Mouse (Mus musculus): ENCODE results near the gene Epha6. TPM values are rescaled to one million over a fixed set of nuclear protein-coding genes. Genes with fewer than 3 reads are reported as not detected.

Epha6 gene
- polyA plus RNA-seq, 1 experiment = not detected

DNA sequence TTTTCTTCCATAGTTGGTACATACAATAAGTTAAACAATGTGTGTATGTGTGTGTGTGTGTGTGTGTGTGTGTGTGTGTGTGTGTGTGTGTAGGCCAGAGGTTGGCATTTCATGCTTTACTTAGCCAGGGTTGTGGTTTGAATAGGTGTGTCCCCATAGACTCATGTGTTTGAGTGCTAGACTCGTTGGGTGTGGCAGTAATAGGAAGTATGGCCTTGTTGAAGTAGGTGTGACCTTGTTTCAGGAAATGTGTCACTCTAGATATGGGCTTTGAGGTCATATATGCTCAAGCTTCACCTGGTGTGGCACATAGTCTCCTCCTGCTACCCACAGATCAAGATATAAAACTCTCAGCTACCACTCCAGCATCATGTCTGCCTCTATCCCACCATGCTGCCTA is 577.0 kb downstream of the Epha6 start:
- Histone ChIP-seq H3K79me3 (ENCODE audit: low read depth) (no peaks in the 10 kb centered on the region), H3K4me3 (ENCODE audit: insufficient read depth, poor library complexity, severe bottlenecking) (no peak overlapping the region), H3K36me3 (ENCODE audit: control insufficient read depth, insufficient read depth) (no peaks in the 10 kb centered on the region), H3ac (ENCODE audit: control insufficient read depth, insufficient read length, low read depth) (no peak overlapping the region), H3K27me3 (ENCODE audit: control insufficient read depth, insufficient read depth, insufficient read length) (no peaks in the 10 kb centered on the region), H3K79me2 (ENCODE audit: control insufficient read depth, insufficient read depth) (no peaks in the 10 kb centered on the region)
- TF ChIP-seq USF1 (IDR thresholded peaks at IDR 0.05; ENCODE audit: low read depth) (no peak), MYOD1 (IDR thresholded peaks at IDR 0.05; ENCODE audit: control insufficient read depth, insufficient read length, low read depth) (no peak), CEBPB (IDR thresholded peaks at IDR 0.05; ENCODE audit: low read depth) (no peak), MAX (IDR thresholded peaks at IDR 0.05) (no peak), FOSL1 (IDR thresholded peaks at IDR 0.05; ENCODE audit: insufficient read depth, low read length, poor library complexity, severe bottlenecking) (no peak), MYOG (IDR thresholded peaks at IDR 0.05; ENCODE audit: control insufficient read depth, extremely low read depth, insufficient read length) (no peak), CTCF (IDR thresholded peaks at IDR 0.05; ENCODE audit: control insufficient read depth, insufficient read depth, insufficient read length) (no peak)

DNA sequence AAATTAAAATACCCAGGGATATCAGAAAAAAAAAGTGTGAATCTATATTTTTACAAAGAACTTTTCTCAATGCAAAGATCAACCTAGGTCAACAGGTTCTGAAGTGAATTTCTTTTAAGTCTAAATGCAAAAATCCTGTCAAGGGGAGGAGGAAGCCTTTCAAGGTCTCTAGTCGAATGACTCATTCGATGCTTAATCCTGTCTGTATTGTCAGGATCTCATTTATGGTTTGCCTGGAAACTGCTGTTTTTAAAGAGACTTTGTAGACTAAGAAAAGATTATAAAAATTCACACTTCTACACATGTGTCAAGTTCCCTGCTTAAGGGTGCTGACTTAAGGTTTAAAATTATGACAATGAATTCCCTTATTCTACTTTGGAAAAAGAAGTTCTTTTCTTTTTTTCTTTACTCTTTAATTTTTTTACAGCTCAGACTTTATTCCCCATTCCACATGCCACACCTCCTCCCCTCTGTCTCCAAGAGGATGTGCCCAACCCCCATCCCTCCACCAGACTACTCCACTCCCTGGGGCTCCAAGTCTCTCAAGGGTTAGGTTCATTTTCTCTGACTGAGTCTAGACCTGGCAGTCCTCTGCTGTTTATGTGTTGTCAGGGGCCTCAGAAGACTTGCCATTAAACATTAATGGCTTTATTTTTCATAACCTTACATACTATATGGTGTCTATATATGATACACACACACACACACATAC is 598.3 kb downstream of the Epha6 start:
- Histone ChIP-seq H3K36me3 (ENCODE audit: control insufficient read depth, insufficient read depth) (no peaks in the 10 kb centered on the region), H3K4me3 (ENCODE audit: insufficient read depth, poor library complexity, severe bottlenecking) (no peak overlapping the region), H3K79me3 (ENCODE audit: low read depth) (no peaks in the 10 kb centered on the region), H3ac (ENCODE audit: control insufficient read depth, insufficient read length, low read depth) (no peak overlapping the region), H3K79me2 (ENCODE audit: control insufficient read depth, insufficient read depth) (no peaks in the 10 kb centered on the region), H3K27me3 (ENCODE audit: control insufficient read depth, insufficient read depth, insufficient read length) (no peaks in the 10 kb centered on the region)
- TF ChIP-seq MYOG (IDR thresholded peaks at IDR 0.05; ENCODE audit: control insufficient read depth, extremely low read depth, insufficient read length) (no peak), MYOD1 (IDR thresholded peaks at IDR 0.05; ENCODE audit: control insufficient read depth, insufficient read length, low read depth) (no peak), FOSL1 (IDR thresholded peaks at IDR 0.05; ENCODE audit: insufficient read depth, low read length, poor library complexity, severe bottlenecking) (no peak), MAX (IDR thresholded peaks at IDR 0.05) (no peak), CEBPB (IDR thresholded peaks at IDR 0.05; ENCODE audit: low read depth) (no peak), USF1 (IDR thresholded peaks at IDR 0.05; ENCODE audit: low read depth) (no peak), CTCF (IDR thresholded peaks at IDR 0.05; ENCODE audit: control insufficient read depth, insufficient read depth, insufficient read length) (no peak)

DNA sequence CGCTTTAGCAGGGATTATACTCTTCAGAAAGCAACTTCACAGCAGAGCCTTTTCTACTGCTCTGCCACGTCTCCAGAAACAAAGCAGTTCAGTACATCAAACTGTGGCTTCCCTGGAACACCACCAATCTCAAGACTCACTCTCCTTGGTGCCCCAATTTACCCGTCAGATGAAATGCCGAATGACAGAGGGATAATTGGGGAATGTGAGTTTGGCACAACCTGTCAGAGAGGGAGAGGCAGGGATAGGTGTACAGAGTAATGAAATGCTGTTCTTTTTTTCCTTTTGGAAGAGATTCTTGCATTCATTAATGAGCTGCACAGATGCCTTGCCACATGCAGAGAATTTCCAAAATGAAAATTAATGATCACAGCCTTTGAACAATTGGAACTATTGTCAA is 635.5 kb downstream of the Epha6 start:
- H3K27me3 ChIP-seq (ENCODE audit: control insufficient read depth, insufficient read depth, insufficient read length) = no peaks in the 10 kb centered on the region
- H3K36me3 ChIP-seq (ENCODE audit: control insufficient read depth, insufficient read depth) = no peaks in the 10 kb centered on the region
- TF ChIP-seq CEBPB (IDR thresholded peaks at IDR 0.05; ENCODE audit: low read depth) = no peak
- H3K4me3 ChIP-seq (ENCODE audit: insufficient read depth, poor library complexity, severe bottlenecking) = no peak overlapping the region
- H3ac ChIP-seq (ENCODE audit: control insufficient read depth, insufficient read length, low read depth) = no peak overlapping the region
- H3K79me3 ChIP-seq (ENCODE audit: low read depth) = no peaks in the 10 kb centered on the region
- no peaks in the 10 kb centered on the region for H3K79me2 ChIP-seq (ENCODE audit: control insufficient read depth, insufficient read depth)

DNA sequence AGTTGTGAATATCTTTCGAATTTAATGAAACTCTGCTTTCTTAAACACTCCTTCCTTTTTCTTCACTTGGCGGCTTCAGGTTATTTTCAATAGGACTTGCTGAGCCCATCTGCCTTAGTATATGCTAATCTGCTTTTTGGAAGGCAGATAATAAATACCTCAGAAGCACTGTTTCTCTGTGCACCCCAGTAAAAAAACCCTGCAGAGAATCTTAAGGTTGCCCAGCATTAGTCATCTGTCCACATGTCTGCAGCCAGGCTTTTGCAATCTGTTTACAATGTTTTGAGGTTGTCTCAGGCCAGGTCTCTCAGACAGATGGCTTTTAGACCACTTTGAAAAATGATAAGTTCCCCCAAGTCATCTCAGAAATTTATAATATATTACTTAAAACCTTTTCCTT is 649.6 kb downstream of the Epha6 start:
- no peaks in the 10 kb centered on the region for H3K27me3 ChIP-seq (ENCODE audit: control insufficient read depth, insufficient read depth, insufficient read length)
- H3K79me2 ChIP-seq (ENCODE audit: control insufficient read depth, insufficient read depth) = no peaks in the 10 kb centered on the region
- no peaks in the 10 kb centered on the region for H3K79me3 ChIP-seq (ENCODE audit: low read depth)
- H3K36me3 ChIP-seq (ENCODE audit: control insufficient read depth, insufficient read depth) = no peaks in the 10 kb centered on the region
- TF ChIP-seq MYOD1 (IDR thresholded peaks at IDR 0.05; ENCODE audit: control insufficient read depth, insufficient read length, low read depth) (no peak), MAX (IDR thresholded peaks at IDR 0.05) (no peak), USF1 (IDR thresholded peaks at IDR 0.05; ENCODE audit: low read depth) (no peak), CEBPB (IDR thresholded peaks at IDR 0.05; ENCODE audit: low read depth) (no peak), MYOG (IDR thresholded peaks at IDR 0.05; ENCODE audit: control insufficient read depth, extremely low read depth, insufficient read length) (no peak), CTCF (IDR thresholded peaks at IDR 0.05; ENCODE audit: control insufficient read depth, insufficient read depth, insufficient read length) (no peak), FOSL1 (IDR thresholded peaks at IDR 0.05; ENCODE audit: insufficient read depth, low read length, poor library complexity, severe bottlenecking) (no peak)
- H3ac ChIP-seq (ENCODE audit: control insufficient read depth, insufficient read length, low read depth) = no peak overlapping the region
- H3K4me3 ChIP-seq (ENCODE audit: insufficient read depth, poor library complexity, severe bottlenecking) = no peak overlapping the region

DNA sequence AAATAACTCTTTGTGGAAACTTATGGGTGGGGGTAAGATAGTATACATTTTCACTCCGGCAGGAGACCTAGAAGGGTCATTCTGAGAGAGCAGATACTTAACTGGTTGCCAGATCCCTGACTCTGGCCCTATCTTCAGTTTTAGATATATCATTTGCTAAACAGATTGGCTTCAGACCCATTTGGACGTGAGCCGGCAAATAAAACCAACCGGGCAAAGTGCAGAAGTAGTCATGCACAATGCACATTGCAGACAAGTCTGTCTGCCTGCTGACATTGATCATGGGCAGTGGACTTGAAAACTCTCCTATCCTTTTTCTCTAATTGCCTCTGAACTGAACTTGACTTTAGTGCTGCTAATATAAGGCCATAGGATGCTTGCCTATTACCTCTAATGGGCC is 681.6 kb downstream of the Epha6 start:
- Histone ChIP-seq H3K79me2 (ENCODE audit: control insufficient read depth, insufficient read depth) (no peaks in the 10 kb centered on the region), H3K4me3 (ENCODE audit: insufficient read depth, poor library complexity, severe bottlenecking) (no peak overlapping the region), H3ac (ENCODE audit: control insufficient read depth, insufficient read length, low read depth) (no peak overlapping the region), H3K27me3 (ENCODE audit: control insufficient read depth, insufficient read depth, insufficient read length) (no peaks in the 10 kb centered on the region), H3K79me3 (ENCODE audit: low read depth) (no peaks in the 10 kb centered on the region), H3K36me3 (ENCODE audit: control insufficient read depth, insufficient read depth) (no peaks in the 10 kb centered on the region)
- TF ChIP-seq FOSL1 (IDR thresholded peaks at IDR 0.05; ENCODE audit: insufficient read depth, low read length, poor library complexity, severe bottlenecking) (no peak), CTCF (IDR thresholded peaks at IDR 0.05; ENCODE audit: control insufficient read depth, insufficient read depth, insufficient read length) (no peak), MYOD1 (IDR thresholded peaks at IDR 0.05; ENCODE audit: control insufficient read depth, insufficient read length, low read depth) (no peak), CEBPB (IDR thresholded peaks at IDR 0.05; ENCODE audit: low read depth) (no peak), MYOG (IDR thresholded peaks at IDR 0.05; ENCODE audit: control insufficient read depth, extremely low read depth, insufficient read length) (no peak), USF1 (IDR thresholded peaks at IDR 0.05; ENCODE audit: low read depth) (no peak), MAX (IDR thresholded peaks at IDR 0.05) (no peak)

DNA sequence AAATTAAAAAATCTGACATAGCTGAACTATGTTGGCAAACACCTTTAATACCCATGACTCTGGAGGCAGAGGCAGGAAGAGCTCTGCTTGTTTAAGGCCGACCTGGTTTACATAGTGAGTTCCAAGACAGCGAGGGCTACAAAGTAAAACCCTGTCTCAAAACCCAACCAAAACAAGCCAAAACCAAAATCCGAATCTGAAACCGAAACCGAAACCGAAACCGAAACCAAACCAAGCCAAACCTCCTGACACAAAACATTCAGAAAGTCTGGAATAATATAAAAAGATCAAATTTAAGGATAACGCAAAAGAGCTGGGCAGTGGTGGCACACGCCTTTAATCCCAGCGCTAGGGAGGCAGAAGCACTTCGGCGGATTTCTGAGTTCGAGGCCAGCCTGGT is 725.3 kb downstream of the Epha6 start:
- Histone ChIP-seq H3K79me2 (ENCODE audit: control insufficient read depth, insufficient read depth) (no peaks in the 10 kb centered on the region), H3K79me3 (ENCODE audit: low read depth) (no peaks in the 10 kb centered on the region), H3ac (ENCODE audit: control insufficient read depth, insufficient read length, low read depth) (no peak overlapping the region), H3K36me3 (ENCODE audit: control insufficient read depth, insufficient read depth) (no peaks in the 10 kb centered on the region), H3K27me3 (ENCODE audit: control insufficient read depth, insufficient read depth, insufficient read length) (no peaks in the 10 kb centered on the region), H3K4me3 (ENCODE audit: insufficient read depth, poor library complexity, severe bottlenecking) (no peak overlapping the region)
- TF ChIP-seq FOSL1 (IDR thresholded peaks at IDR 0.05; ENCODE audit: insufficient read depth, low read length, poor library complexity, severe bottlenecking) = no peak
- no peak for TF ChIP-seq MYOG (IDR thresholded peaks at IDR 0.05; ENCODE audit: control insufficient read depth, extremely low read depth, insufficient read length)
- no peak for TF ChIP-seq CEBPB (IDR thresholded peaks at IDR 0.05; ENCODE audit: low read depth)
- TF ChIP-seq MAX (IDR thresholded peaks at IDR 0.05) = no peak
- no peak for TF ChIP-seq USF1 (IDR thresholded peaks at IDR 0.05; ENCODE audit: low read depth)
- TF ChIP-seq CTCF (IDR thresholded peaks at IDR 0.05; ENCODE audit: control insufficient read depth, insufficient read depth, insufficient read length) = no peak
- TF ChIP-seq MYOD1 (IDR thresholded peaks at IDR 0.05; ENCODE audit: control insufficient read depth, insufficient read length, low read depth) = no peak

Measured in C2C12 (cell line).